Mouse (Mus musculus): ENCODE measurements around the gene Atg16l1.

GRCm38 (mm10) chr1:87826474-87826873 lies 70.8 kb downstream of the Atg16l1 start:
- TF ChIP-seq CTCF (conservative IDR thresholded peaks at IDR 0.05; ENCODE audit: insufficient read depth, insufficient read length, low read depth, low read length) (no peak), POLR2A (IDR thresholded peaks at IDR 0.05; ENCODE audit: low read depth, low read length) (no peak)
